Mouse (Mus musculus): ENCODE results near the gene Eaf1.

GRCm38 (mm10) chr14:31555963-31556434 is 61.8 kb downstream of the Eaf1 start:
- TF ChIP-seq CTCF (IDR thresholded peaks at IDR 0.05; ENCODE audit: low read depth): no peak
- no peak for TF ChIP-seq EP300 (IDR thresholded peaks at IDR 0.05; ENCODE audit: low read depth)

Data from heart, postnatal 0 days (tissue).